Mouse (Mus musculus): ENCODE results near the gene Gm20388. TPM values are rescaled to one million over a fixed set of nuclear protein-coding genes. Genes with fewer than 3 reads are reported as not detected.
A peak's percentile ranks its signal among the peaks of the same experiment; 100 is the strongest.

The Gm20388 gene
- total and polyA plus RNA-seq, 2 experiments from 2014 or later, result 17.3 TPM; not detected in 1

DNA sequence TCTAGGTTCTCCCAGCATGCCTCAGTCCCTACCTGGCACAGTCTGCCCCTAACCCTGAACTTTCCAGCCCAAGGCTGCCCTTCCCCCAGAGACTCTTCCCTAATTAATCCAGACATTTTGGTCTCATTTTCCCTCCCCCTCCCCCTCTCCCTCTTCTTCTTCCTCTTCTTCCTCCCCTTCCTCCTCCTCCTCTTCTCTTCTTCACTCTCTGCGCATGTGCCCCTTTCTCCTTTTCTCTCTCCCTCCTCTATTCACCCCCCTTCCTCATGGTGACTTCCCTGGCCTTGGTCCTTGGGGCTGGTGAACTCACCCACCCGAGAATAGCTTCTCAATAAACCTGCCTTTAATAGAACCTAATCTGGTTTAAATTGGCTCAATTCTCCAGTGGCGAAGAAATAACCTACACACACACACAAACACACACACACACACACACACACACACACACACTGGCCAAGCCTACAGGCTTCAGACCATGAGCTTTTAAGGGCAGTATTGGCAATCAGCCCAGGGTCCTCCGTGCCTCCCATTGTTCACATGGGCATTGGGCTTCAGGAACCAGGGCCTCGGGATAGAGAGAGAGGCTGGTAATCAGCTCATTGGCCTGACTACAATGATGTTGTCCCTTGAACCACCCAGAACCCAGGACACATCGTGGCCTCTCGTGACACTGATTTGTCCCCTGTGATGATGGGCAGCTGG, 432.4 kb downstream of the Gm20388 start:
- Histone ChIP-seq H3K9me3 (replicated peaks; ENCODE audit: control insufficient read depth, low read length) (no peaks in the 10 kb centered on the region), H3K4me3 (ENCODE audit: low read depth, low read length) (no peak overlapping the region), H3K9ac (replicated peaks; ENCODE audit: low read depth, low read length) (no peak overlapping the region), H3K36me3 (replicated peaks; ENCODE audit: control insufficient read depth, insufficient read depth, low read length) (no peaks in the 10 kb centered on the region), H3K4me1 (ENCODE audit: control insufficient read depth, insufficient read depth) (peaks cover 19% of the 10 kb centered on the region), H3K27me3 (ENCODE audit: control insufficient read depth, insufficient read depth, low read length) (no peaks in the 10 kb centered on the region), H3K27ac (ENCODE audit: low read depth) (no peak overlapping the region), H3K4me2 (ENCODE audit: low read depth, low read length) (no peak overlapping the region)
- DNase-seq (ENCODE audit: low spot score) (no peak), ATAC-seq (ENCODE audit: insufficient read depth, low read depth) (peak; percentile 37; the same call in 1 of the 2 replicates)
- TF ChIP-seq EP300 (IDR thresholded peaks at IDR 0.05; ENCODE audit: low read depth), result no peak
- no peak for TF ChIP-seq CTCF (IDR thresholded peaks at IDR 0.05; ENCODE audit: low read depth)
- WGBS, result 38% methylated on average over 7 of the region's 7 CpGs

DNA sequence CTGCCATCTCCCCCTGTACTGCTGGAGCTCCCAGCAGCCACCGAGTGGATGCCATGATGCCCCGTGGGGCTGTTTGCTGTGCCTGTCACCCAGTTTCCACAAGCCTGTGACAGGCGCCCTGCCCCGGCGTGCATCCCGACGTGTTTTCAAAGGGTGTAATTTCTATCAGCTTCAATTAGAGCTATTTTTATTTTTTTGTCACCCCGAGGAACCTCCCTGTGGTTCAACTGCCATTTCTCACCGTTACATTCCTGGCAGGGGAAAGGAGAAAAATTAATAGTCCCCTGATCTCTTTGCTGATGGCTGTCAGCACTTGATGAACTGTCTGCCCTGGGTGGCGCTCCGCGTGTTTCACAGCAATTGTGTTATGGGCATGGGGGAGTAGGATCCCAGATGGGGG, 432.9 kb downstream of the Gm20388 start:
- H3K27me3 ChIP-seq (ENCODE audit: control insufficient read depth, insufficient read depth, low read length), result no peaks in the 10 kb centered on the region
- no peak for TF ChIP-seq EP300 (IDR thresholded peaks at IDR 0.05; ENCODE audit: low read depth)
- no peak for TF ChIP-seq CTCF (IDR thresholded peaks at IDR 0.05; ENCODE audit: low read depth)
- H3K4me3 ChIP-seq (ENCODE audit: low read depth, low read length), result no peak overlapping the region
- H3K9me3 ChIP-seq (replicated peaks; ENCODE audit: control insufficient read depth, low read length), result no peaks in the 10 kb centered on the region
- H3K4me1 ChIP-seq (ENCODE audit: control insufficient read depth, insufficient read depth), result peaks cover 19% of the 10 kb centered on the region
- 44% methylated on average over 12 of the region's 12 CpGs for WGBS
- no peak; the same call in 1 of the 2 replicates for ATAC-seq (ENCODE audit: insufficient read depth, low read depth)
- H3K4me2 ChIP-seq (ENCODE audit: low read depth, low read length), result no peak overlapping the region
- H3K27ac ChIP-seq (ENCODE audit: low read depth), result no peak overlapping the region
- no peak for DNase-seq (ENCODE audit: low spot score)
- no peak overlapping the region for H3K9ac ChIP-seq (replicated peaks; ENCODE audit: low read depth, low read length)
- H3K36me3 ChIP-seq (replicated peaks; ENCODE audit: control insufficient read depth, insufficient read depth, low read length), result no peaks in the 10 kb centered on the region

DNA sequence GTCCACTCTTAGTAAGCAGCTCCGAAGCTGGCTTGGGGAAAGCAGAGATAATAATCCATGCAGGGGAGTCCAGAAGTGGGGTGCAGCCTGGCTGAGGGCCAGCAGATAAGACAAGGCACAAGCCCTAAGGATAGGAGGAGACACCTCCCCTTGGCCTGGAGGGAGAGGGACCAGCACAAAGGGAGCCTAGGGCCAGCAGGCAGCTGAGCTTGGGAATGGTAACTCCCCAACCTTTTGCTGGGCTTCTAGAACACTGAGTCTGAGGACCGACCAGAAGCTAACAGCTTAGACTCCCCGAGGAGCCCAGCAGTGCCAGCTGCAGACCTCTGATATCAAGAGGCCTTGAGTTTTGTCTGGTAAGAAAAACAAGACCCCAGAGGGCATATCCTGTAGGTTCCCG, 433.5 kb downstream of the Gm20388 start:
- no peak overlapping the region for H3K27ac ChIP-seq (ENCODE audit: low read depth)
- no peak for DNase-seq (ENCODE audit: low spot score)
- H3K27me3 ChIP-seq (ENCODE audit: control insufficient read depth, insufficient read depth, low read length), result no peaks in the 10 kb centered on the region
- H3K4me3 ChIP-seq (ENCODE audit: low read depth, low read length), result no peak overlapping the region
- H3K4me1 ChIP-seq (ENCODE audit: control insufficient read depth, insufficient read depth), result peaks cover 18% of the 10 kb centered on the region
- no peak overlapping the region for H3K4me2 ChIP-seq (ENCODE audit: low read depth, low read length)
- no peak overlapping the region for H3K9ac ChIP-seq (replicated peaks; ENCODE audit: low read depth, low read length)
- no peak for ATAC-seq (ENCODE audit: insufficient read depth, low read depth)
- no peaks in the 10 kb centered on the region for H3K9me3 ChIP-seq (replicated peaks; ENCODE audit: control insufficient read depth, low read length)
- 27% methylated on average over 4 of the region's 4 CpGs for WGBS
- no peaks in the 10 kb centered on the region for H3K36me3 ChIP-seq (replicated peaks; ENCODE audit: control insufficient read depth, insufficient read depth, low read length)
- TF ChIP-seq EP300 (IDR thresholded peaks at IDR 0.05; ENCODE audit: low read depth), result no peak
- no peak for TF ChIP-seq CTCF (IDR thresholded peaks at IDR 0.05; ENCODE audit: low read depth)

DNA sequence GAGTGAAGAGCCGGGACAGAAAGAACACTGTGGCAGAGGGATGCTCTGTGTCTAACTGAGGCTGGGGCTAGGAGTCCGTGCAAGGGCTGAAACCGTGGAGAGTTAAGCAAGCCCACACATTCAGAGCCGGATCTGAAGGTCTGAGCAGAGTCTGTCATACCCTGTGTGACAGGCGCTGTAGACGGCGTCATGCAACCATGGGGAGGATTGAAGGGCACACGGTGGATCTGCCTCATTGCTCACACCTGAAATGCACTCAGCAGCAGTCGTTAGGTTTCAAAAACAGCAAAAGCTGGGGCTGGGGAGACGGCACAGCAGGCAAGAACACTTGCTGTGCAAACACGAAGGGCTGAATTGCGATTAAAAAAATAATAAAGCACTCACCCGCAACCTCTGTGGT, 433.9 kb downstream of the Gm20388 start:
- 52% methylated on average over 13 of the region's 13 CpGs for WGBS
- H3K9me3 ChIP-seq (replicated peaks; ENCODE audit: control insufficient read depth, low read length), result no peaks in the 10 kb centered on the region
- H3K4me2 ChIP-seq (ENCODE audit: low read depth, low read length), result no peak overlapping the region
- no peaks in the 10 kb centered on the region for H3K27me3 ChIP-seq (ENCODE audit: control insufficient read depth, insufficient read depth, low read length)
- H3K4me3 ChIP-seq (ENCODE audit: low read depth, low read length), result no peak overlapping the region
- no peaks in the 10 kb centered on the region for H3K36me3 ChIP-seq (replicated peaks; ENCODE audit: control insufficient read depth, insufficient read depth, low read length)
- TF ChIP-seq CTCF (IDR thresholded peaks at IDR 0.05; ENCODE audit: low read depth) (no peak), EP300 (IDR thresholded peaks at IDR 0.05; ENCODE audit: low read depth) (no peak)
- ATAC-seq (ENCODE audit: insufficient read depth, low read depth), result no peak
- DNase-seq (ENCODE audit: low spot score), result no peak
- no peak overlapping the region for H3K27ac ChIP-seq (ENCODE audit: low read depth)
- peaks cover 14% of the 10 kb centered on the region for H3K4me1 ChIP-seq (ENCODE audit: control insufficient read depth, insufficient read depth)
- H3K9ac ChIP-seq (replicated peaks; ENCODE audit: low read depth, low read length), result no peak overlapping the region

DNA sequence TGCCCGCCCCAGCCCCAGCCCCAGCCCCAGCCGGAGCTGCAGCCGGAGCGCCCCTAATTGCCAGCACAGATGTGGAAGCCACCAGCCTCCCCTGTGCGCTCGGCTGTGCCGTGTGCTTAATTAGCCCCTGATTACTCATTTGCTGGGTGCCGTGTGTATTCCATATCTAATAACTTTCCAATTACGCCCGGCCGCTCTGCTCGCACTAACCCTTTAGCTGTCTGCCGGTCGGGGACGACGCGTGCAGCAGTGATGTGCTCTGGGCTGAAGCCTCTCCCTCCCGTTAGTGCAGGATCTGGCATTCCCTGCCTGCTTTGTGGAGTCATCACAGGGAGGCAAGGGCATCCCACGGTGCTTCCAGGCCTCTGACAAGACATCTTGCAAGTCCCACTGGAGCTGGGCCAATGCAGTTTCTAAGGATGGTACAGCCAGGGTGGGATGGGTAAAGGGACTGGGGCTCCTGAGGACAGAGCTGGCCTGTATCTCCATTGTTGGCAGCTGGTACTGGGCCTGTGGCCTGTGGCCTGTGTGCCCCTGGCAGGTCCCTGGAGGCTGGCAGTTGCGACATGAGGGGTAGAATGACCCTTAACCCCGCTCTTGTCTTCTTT, 437.2 kb downstream of the Gm20388 start:
- no peak overlapping the region for H3K9ac ChIP-seq (replicated peaks; ENCODE audit: low read depth, low read length)
- ATAC-seq (ENCODE audit: insufficient read depth, low read depth) (no peak), DNase-seq (ENCODE audit: low spot score) (no peak)
- peaks cover 11% of the 10 kb centered on the region for H3K4me1 ChIP-seq (ENCODE audit: control insufficient read depth, insufficient read depth)
- 86% methylated on average over 21 of the region's 21 CpGs for WGBS
- no peaks in the 10 kb centered on the region for H3K36me3 ChIP-seq (replicated peaks; ENCODE audit: control insufficient read depth, insufficient read depth, low read length)
- no peaks in the 10 kb centered on the region for H3K27me3 ChIP-seq (ENCODE audit: control insufficient read depth, insufficient read depth, low read length)
- H3K9me3 ChIP-seq (replicated peaks; ENCODE audit: control insufficient read depth, low read length), result no peaks in the 10 kb centered on the region
- TF ChIP-seq EP300 (IDR thresholded peaks at IDR 0.05; ENCODE audit: low read depth), result no peak
- no peak for TF ChIP-seq CTCF (IDR thresholded peaks at IDR 0.05; ENCODE audit: low read depth)
- no peak overlapping the region for H3K4me3 ChIP-seq (ENCODE audit: low read depth, low read length)
- no peak overlapping the region for H3K27ac ChIP-seq (ENCODE audit: low read depth)
- H3K4me2 ChIP-seq (ENCODE audit: low read depth, low read length), result no peak overlapping the region
